Mouse (Mus musculus): ENCODE results near the gene Vwa2. TPM values are rescaled to one million over a fixed set of nuclear protein-coding genes. Genes with fewer than 3 reads are reported as not detected.

Vwa2 gene
- total RNA-seq, 1 experiment from 2014 or later: not detected

- ATAC-seq (replicated peaks; ENCODE audit: low read depth, poor library complexity, severe bottlenecking): no peak
Measured at GRCm38 (mm10) chr19:56946277-56946676, 72.2 kb downstream of the Vwa2 start.

GRCm38 (mm10) chr19:56946727-56947126 is 72.7 kb downstream of the Vwa2 start:
- ATAC-seq (replicated peaks; ENCODE audit: low read depth, poor library complexity, severe bottlenecking): no peak

DNA sequence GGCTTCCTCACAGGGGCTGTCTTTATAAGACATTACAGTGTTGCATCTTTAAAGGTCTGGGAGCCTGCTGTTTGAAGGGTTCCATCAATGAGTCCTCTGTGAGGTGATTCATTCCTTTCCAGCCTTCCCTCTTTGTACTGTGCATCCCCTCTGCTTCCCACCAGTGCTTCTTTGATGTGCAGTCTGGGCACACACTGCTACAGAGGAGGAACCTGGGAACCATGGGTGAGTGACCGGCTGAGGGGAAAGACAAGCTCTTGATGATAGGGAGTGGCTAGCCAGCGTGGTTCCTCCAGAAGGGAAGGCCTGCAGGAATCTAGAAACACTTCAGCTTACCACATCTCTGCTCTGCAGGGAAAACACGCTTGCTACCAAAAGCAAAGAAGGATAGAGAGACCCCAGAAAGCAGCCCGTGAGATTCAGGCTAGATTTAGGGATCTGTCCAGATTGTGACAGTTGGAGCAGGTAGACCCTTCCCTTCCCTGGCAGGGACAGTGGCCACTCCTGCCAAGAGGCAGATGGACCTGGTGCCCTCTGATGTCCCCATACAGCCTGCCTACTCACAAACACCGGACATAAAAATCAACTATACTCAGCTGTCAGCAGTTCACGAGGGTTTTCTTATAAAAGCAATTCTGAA is 74.0 kb downstream of the Vwa2 start:
- no peak for ATAC-seq (replicated peaks; ENCODE audit: low read depth, poor library complexity, severe bottlenecking)

DNA sequence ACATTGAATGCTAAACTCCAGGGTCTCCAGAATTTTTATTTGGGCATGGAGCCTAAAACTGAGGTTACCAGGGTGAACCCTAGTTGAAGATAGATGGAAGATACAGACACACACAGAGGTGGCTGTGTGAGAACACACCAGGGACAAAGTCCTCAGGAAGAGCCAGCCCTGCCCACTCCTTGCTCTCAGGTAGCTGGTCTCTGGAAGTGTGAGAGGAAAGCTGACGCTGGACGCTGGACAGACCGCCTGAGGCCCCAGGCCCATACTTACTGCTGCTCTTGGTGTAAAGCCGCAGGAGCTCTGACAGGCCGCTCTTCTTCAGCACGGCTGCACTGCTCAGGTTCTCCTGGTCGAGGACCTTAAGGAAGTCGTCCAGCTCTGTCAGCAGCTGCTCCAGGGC is 75.8 kb downstream of the Vwa2 start:
- no peak for ATAC-seq (replicated peaks; ENCODE audit: low read depth, poor library complexity, severe bottlenecking)

GRCm38 (mm10) chr19:56950818-56951217 is 76.8 kb downstream of the Vwa2 start:
- ATAC-seq (replicated peaks; ENCODE audit: low read depth, poor library complexity, severe bottlenecking): no peak

DNA sequence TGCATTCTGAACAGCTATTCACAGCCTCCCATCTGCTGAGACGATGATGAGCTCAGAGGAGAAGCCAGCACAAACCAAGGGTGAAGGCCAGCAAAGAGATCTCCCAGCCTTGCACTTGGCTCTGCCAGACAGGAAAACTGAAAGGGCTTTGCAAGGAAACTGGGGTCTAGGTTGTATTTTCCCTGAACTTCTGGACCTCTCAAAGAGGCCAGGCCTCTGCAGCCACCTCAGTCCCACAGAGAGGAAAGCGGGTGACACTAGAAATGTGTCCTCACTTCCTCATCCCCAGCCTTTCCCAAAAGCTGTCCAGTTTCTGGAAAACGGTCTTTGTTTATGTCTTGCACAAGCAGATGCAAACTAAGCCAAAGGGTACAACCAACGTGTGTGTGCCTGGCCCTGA is 79.8 kb downstream of the Vwa2 start:
- no peak for ATAC-seq (replicated peaks; ENCODE audit: low read depth, poor library complexity, severe bottlenecking)

DNA sequence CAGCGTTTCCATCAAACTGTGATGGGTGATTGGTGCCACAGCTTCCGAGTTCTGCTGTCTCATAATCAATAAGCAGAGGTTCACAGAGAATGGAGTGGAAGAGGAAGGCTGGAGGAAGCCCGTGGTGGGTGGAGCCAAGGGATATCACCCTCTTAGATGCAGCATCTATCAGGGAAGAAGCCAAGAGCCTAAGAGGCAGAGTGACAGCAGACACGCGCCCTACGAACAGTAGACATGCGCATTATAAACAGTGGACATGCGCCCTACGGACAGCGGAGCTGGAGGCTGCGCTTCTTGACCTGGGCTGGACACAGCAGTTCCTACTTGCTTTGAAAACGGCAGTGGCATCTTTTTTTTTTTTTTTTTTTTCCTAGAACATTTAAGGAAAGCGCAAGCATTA is 80.8 kb downstream of the Vwa2 start:
- ATAC-seq (replicated peaks; ENCODE audit: low read depth, poor library complexity, severe bottlenecking): no peak

- no peak for ATAC-seq (replicated peaks; ENCODE audit: low read depth, poor library complexity, severe bottlenecking)
Measured at GRCm38 (mm10) chr19:56955568-56956513, 81.8 kb downstream of the Vwa2 start.

- ATAC-seq (replicated peaks; ENCODE audit: low read depth, poor library complexity, severe bottlenecking): no peak
Measured at GRCm38 (mm10) chr19:56958011-56958410, 84.0 kb downstream of the Vwa2 start.

- no peak for ATAC-seq (replicated peaks; ENCODE audit: low read depth, poor library complexity, severe bottlenecking)
Measured at GRCm38 (mm10) chr19:56958582-56959021, 84.6 kb downstream of the Vwa2 start.

GRCm38 (mm10) chr19:56959057-56959456 is 85.0 kb downstream of the Vwa2 start:
- ATAC-seq (replicated peaks; ENCODE audit: low read depth, poor library complexity, severe bottlenecking): no peak

DNA sequence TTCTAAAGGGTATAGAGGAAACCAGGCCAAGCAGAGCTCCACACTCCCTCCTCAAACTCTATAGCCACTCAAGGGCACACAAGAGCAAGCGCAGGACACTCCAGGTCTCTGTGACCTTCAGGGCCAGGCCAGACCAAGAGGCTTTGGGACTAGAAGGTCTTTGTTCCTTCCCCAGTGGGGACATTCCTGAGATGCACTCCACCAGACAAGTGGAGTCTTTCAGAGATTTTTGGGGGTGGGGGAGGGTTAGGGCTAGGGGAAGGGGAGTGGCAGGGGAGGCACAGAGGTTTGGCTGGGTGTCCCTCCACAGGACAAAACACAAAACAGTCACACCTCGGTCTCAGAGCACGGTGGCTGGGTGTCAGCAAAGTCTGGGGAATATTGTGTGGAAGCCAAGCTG is 85.6 kb downstream of the Vwa2 start:
- ATAC-seq (replicated peaks; ENCODE audit: low read depth, poor library complexity, severe bottlenecking): no peak

Other genes with a start within 250 kb of the Vwa2 start
- gene Adrb1, start 152.1 kb upstream of the Vwa2 start, total RNA-seq (2017): not detected in 2 replicates
- 29.6 and 31.1 TPM in 2 replicates for gene Ccdc186, start 52.1 kb upstream of the Vwa2 start, total RNA-seq (2017)
- not detected in 2 replicates for gene Tdrd1, start 48.0 kb upstream of the Vwa2 start, total RNA-seq (2017)
- not detected in 2 replicates for gene Afap1l2, start 134.0 kb downstream of the Vwa2 start, total RNA-seq (2017)